Mouse (Mus musculus) kidney, adult 2 months (tissue): ENCODE measurements at regions not wholly inside any gene's neighbourhood (a gene's known extent, or its start where the extent isn't known, plus 50 kb on each side); places are given as distances from the start of the nearest gene placed in this dataset.

Source experiments
- CTCF ChIP-seq: fragments of 200-500 bp; conservative IDR thresholded peaks from 2 replicates; pipeline ENCODE4 v1.5.1; 2011; ENCODE audit warnings: low read depth, mild to moderate bottlenecking, control low read depth, low read length, moderate library complexity, mixed read lengths; ENCODE audit not compliant: insufficient read depth, insufficient read length
- POLR2A ChIP-seq: fragments of 200-500 bp; IDR thresholded peaks from one replicate; pipeline ENCODE4 v1.6.1; 2011; ENCODE audit warnings: low read depth, low read length, control low read depth

DNA sequence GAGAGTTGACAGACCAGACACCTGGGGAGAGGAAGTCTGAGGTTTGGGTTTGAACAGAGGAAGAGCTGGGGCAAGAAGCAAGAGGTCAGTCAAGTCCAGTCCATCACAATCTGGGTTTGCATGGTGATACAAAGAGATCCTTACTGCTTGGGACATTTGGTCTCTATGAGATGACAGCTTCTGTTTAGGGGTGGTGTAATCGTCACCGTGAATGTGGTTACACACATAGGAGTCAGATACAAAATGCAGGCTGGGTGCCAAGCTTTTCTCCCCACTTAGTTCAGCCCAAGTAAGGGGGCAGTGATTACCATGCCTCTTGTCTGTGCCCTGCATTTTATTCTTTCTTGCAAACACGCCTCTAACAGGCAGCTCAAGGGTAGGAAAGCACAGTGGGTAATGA lies 108.9 kb downstream of the Qrsl1 start:
- TF ChIP-seq POLR2A (no peak), CTCF (no peak)
